Mouse (Mus musculus) embryonic fibroblast, embryonic 13.5 days (primary cell): Measurements from ENCODE around the gene Ube2l6. TPM values are rescaled to one million over a fixed set of nuclear protein-coding genes. Genes with fewer than 3 reads are reported as not detected.

Source experiments
- H3K27ac ChIP-seq: 2 replicates; pipeline ENCODE4 v1.5.1; 2012; ENCODE audit warnings: low read length, control low read depth, inconsistent platforms; ENCODE audit not compliant: insufficient read depth
- H3K4me1 ChIP-seq: 2 replicates; pipeline ENCODE4 v1.6.1; 2011; ENCODE audit warnings: low read length; ENCODE audit not compliant: control insufficient read depth, insufficient read depth
- H3K4me3 ChIP-seq: 2 replicates; pipeline ENCODE4 v1.5.1; 2011; ENCODE audit warnings: mild to moderate bottlenecking, control low read depth, low read length; ENCODE audit not compliant: insufficient read depth
- CTCF ChIP-seq: IDR thresholded peaks from 2 replicates; pipeline ENCODE4 v1.5.1; 2011; ENCODE audit warnings: mild to moderate bottlenecking, control low read depth, low read length, moderate library complexity, borderline replicate concordance; ENCODE audit not compliant: insufficient read depth
- POLR2A ChIP-seq: IDR thresholded peaks from 2 replicates; pipeline ENCODE4 v1.6.1; 2011; ENCODE audit warnings: low read depth, mild to moderate bottlenecking, control low read depth, low read length, moderate library complexity
- polyA plus RNA-seq: library from polyadenylated mRNA; stranded (reverse); fragments of >200 nt; gene quantifications from 2 replicates; pipeline ENCODE4 v1.2.4, GENCODE M21; 2011; ENCODE audit warnings: low read depth; ENCODE audit not compliant: missing spikeins, insufficient read length

The Ube2l6 gene
- polyA plus RNA-seq, 1 experiment: 17.6 TPM

DNA sequence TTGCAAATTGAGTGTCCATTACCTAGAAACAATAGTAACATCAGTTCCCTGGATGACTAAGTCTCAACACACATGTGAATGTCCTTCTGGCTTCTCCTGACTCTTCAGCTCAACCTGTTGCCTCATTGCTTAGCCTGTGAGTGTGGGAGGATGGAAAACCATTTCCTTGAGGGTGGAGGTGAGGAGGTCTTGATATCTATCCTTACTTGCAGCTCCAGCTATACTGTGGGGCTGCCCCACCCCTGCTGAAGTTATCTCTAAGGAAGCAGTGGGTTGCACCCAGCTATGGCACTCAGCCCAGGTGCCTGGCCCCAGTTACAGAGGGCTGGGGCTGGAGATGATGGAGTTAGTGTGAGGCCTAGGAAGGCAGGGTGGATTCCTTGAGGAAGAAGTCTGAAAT is 43.3 kb downstream of the Ube2l6 start:
- no peak overlapping the region for H3K4me3 ChIP-seq
- H3K27ac ChIP-seq: no peak overlapping the region
- no peak for TF ChIP-seq CTCF
- TF ChIP-seq POLR2A: no peak
- no peaks in the 10 kb centered on the region for H3K4me1 ChIP-seq

DNA sequence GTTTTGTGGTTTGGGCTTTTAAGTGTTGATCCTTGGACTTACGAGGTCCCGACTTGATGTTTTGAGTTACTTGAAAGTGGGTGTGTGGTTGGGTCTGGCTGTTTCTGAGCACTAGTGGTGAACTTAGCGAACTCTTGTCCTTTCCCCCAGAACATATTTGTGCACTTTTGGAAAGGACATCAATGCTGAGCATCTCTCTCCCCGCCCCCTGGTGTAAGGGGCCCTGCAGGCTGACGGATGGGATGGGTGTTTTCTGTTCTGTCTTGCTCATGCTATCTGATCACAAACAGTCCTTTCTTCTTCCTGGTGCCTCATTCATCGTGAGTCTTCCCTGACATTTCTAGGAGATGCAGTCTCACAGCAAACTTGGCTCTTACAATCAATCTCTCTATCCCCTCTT is 45.0 kb downstream of the Ube2l6 start:
- Histone ChIP-seq H3K4me3 (no peak overlapping the region), H3K27ac (no peak overlapping the region), H3K4me1 (no peaks in the 10 kb centered on the region)
- TF ChIP-seq CTCF (no peak), POLR2A (no peak)

DNA sequence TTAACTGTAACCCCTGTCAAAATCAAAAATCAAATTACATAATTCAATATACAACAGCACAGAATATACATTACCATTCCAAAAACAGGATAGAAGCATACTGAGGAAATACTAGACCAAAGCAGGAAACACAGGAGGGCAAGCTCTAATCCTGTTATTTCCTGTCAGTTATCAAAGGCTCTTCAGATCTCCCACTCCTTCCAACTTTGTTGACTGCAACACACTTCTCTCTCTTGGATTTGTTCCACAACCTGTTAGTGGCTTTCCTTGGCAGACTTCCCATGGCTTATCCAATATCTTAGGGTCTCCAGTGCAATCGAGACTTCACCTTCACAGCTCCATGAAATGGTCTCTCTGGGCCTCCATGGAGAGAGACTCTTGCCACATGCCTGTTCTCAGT is 46.6 kb downstream of the Ube2l6 start:
- Histone ChIP-seq H3K27ac (no peak overlapping the region), H3K4me3 (no peak overlapping the region), H3K4me1 (no peaks in the 10 kb centered on the region)
- TF ChIP-seq CTCF (no peak), POLR2A (no peak)

DNA sequence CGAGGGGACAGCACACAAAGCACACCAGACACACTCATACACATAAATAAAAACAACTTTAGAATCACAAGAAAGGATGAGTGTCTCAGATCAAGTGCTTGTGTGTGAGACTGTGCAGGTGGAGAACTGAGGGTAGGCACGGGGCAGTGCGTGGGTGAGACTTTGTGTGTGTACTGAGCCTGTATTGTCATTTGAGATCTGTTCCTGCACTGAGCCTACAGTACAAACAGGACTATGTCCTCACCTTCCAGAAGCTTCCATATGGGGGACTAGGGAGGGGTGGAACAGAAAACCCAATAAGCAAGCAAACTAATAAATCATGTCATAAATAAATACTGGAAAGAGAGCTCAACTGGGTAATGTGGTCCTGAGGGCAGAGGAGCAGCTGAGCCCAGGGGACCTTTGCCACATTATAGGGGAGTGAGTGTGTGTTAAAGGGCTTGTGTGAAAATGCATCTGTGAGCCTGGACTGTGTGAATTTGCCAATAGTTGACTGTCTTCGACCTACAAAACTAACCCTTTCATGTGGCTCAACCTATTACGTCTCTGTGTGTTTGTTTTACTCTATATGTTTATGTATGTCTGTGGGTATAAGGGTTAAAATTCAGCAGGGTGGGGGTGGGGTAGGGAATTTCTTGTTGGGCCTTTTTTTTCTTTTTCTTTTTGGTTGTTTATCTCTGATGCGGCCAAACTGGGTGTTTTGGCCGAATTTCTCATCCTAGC is 51.9 kb downstream of the Ube2l6 start:
- H3K27ac ChIP-seq: no peak overlapping the region
- TF ChIP-seq CTCF: no peak
- no peak for TF ChIP-seq POLR2A
- no peak overlapping the region for H3K4me3 ChIP-seq
- no peaks in the 10 kb centered on the region for H3K4me1 ChIP-seq

DNA sequence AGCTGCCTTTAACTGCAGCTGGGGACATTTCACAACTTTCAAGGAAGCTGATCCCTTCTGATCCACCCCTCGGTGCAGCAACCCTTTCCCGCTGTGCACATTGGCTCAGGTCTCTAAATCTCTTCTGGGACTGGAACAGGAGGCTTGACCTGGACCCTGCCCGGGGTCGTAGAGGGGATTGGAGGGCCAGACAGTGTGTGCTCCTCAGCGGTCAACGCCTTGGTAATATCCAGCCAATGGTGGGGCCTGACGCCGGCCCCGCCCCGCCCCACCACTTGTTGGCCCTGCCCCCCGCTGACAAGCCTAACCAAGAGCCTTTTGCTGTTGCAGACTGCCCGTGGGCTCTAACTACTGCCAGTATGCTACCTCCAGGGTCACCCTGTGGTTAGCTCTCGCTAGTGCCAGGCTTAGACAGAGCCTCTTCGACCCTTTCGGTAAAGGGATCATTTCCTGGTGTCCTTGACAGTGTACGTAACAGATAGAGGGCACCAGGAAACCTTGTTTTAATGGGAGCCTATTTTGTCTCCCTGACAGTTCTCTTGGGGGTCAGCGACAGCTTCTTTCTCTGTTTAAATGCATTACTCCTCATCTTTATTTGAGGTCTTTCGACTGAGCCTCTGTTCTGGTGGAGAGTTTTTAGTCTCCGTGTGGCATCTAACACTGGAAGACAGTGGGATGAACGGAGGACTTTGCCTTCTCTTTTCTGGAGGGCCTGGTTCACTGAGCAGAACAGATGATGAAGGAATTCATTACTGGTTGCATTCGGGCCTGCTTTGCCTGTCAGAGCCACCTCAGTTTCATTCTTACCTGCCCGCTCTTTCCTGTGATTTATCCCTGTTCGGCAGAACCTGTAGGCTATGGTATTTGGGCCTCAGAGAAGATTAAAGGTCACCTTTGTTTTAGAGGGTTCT is 52.8 kb downstream of the Ube2l6 start:
- Histone ChIP-seq H3K4me3 (no peak overlapping the region), H3K4me1 (no peaks in the 10 kb centered on the region), H3K27ac (no peak overlapping the region)
- no peak for TF ChIP-seq POLR2A
- no peak for TF ChIP-seq CTCF

DNA sequence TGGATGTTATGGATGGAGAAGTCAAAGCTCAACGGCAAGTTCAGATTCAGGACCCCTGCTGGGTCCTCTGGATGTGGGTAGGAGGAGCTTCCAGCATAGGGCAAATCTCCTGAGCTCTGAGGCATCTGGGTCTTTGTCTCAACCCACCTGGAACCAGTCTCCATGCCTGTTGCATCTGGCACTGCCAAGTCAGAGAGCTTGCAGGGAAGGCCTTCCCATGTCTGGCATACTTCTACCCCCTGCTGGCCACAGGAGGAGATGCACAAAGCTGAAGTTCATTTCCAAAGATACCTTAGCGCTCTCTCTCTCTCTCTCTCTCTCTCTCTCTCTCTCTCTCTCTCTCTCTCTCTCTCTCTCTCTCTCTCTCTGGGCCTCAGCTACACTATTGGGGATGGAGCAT is 57.1 kb downstream of the Ube2l6 start:
- Histone ChIP-seq H3K4me1 (0 out of 2 replicates have a peak, but pooled peaks cover 3% of the 10 kb centered on the region), H3K27ac (no peak overlapping the region), H3K4me3 (no peak overlapping the region)
- TF ChIP-seq POLR2A (no peak), CTCF (peak; percentile 80; the same call in 1 of the 2 replicates)

DNA sequence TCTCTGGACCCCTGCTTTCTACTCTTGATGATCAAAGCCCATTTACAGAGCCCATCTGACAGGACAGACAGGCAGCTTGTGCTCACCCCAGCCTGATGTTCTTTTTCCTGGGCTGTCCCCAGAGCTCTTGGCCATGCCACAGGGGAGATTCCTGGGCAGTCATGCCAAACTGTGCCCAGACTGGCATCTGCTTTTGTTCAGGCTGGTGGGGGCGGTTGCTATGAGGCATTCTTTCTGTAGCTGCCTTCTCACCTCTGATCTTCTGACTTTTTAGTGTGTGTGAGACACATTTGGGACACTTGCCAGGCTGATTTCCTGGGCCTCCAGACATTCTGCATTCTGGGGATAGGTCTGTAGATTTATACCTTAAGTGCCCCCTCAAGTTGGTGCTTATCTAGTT is 59.9 kb downstream of the Ube2l6 start:
- Histone ChIP-seq H3K4me1 (0 out of 2 replicates have a peak, but pooled peaks cover 3% of the 10 kb centered on the region), H3K4me3 (no peak overlapping the region)
- TF ChIP-seq POLR2A: no peak
- no peak for TF ChIP-seq CTCF

More for the DNA sequence above, 59.9 kb downstream of the Ube2l6 start:
- H3K27ac ChIP-seq: no peak overlapping the region

Other genes with a start within 250 kb of the Ube2l6 start
- 231 and 306 TPM in 2 replicates for gene Ctnnd1, start 148.1 kb upstream of the Ube2l6 start, polyA plus RNA-seq
- gene Btbd18, start 139.7 kb upstream of the Ube2l6 start, polyA plus RNA-seq: not detected in 2 replicates
- gene Selenoh, start 128.1 kb upstream of the Ube2l6 start, polyA plus RNA-seq: 106 and 122 TPM in 2 replicates
- gene Gm28635, start 120.8 kb upstream of the Ube2l6 start, polyA plus RNA-seq: not detected in 2 replicates
- gene Med19, start 120.4 kb upstream of the Ube2l6 start, polyA plus RNA-seq: 21.3 and 28.0 TPM in 2 replicates
- 53.3 and 71.2 TPM in 2 replicates for gene Tmx2, start 119.7 kb upstream of the Ube2l6 start, polyA plus RNA-seq
- gene Zdhhc5, start 83.6 kb upstream of the Ube2l6 start, polyA plus RNA-seq: 76.6 and 78.8 TPM in 2 replicates
- gene Clp1, start 71.5 kb upstream of the Ube2l6 start, polyA plus RNA-seq: 8.9 and 10.4 TPM in 2 replicates
- 1.3 and 4.6 TPM in 2 replicates for gene Ypel4, start 64.8 kb upstream of the Ube2l6 start, polyA plus RNA-seq
- gene Gm19426, start 55.2 kb upstream of the Ube2l6 start, polyA plus RNA-seq: 2.7 and 4.9 TPM in 2 replicates
- 27.3 and 40.2 TPM in 2 replicates for gene Serping1, start 23.4 kb upstream of the Ube2l6 start, polyA plus RNA-seq
- gene Smtnl1, start 23.8 kb downstream of the Ube2l6 start, polyA plus RNA-seq: not detected in 2 replicates
- gene Timm10, start 28.2 kb downstream of the Ube2l6 start, polyA plus RNA-seq: 25.3 and 31.1 TPM in 2 replicates
- 6.6 and 8.7 TPM in 2 replicates for gene Slc43a1, start 40.0 kb downstream of the Ube2l6 start, polyA plus RNA-seq
- 1.2 and 1.3 TPM in 2 replicates for gene Rtn4rl2, start 87.9 kb downstream of the Ube2l6 start, polyA plus RNA-seq
- 25.5 and 26.0 TPM in 2 replicates for gene Slc43a3, start 137.8 kb downstream of the Ube2l6 start, polyA plus RNA-seq
- not detected in 2 replicates for gene Prg2, start 181.6 kb downstream of the Ube2l6 start, polyA plus RNA-seq
- not detected in 2 replicates for gene Prg3, start 189.4 kb downstream of the Ube2l6 start, polyA plus RNA-seq
- 178 and 208 TPM in 2 replicates for gene Ssrp1, start 238.4 kb downstream of the Ube2l6 start, polyA plus RNA-seq
- gene P2rx3, start 238.6 kb downstream of the Ube2l6 start, polyA plus RNA-seq: 4.2 and 5.2 TPM in 2 replicates
- 118 and 155 TPM in 2 replicates for gene Tnks1bp1, start 249.2 kb downstream of the Ube2l6 start, polyA plus RNA-seq